Mouse (Mus musculus): ENCODE measurements at regions not wholly inside any gene's neighbourhood (a gene's known extent, or its start where the extent isn't known, plus 50 kb on each side); places are given as distances from the start of the nearest gene placed in this dataset.

DNA sequence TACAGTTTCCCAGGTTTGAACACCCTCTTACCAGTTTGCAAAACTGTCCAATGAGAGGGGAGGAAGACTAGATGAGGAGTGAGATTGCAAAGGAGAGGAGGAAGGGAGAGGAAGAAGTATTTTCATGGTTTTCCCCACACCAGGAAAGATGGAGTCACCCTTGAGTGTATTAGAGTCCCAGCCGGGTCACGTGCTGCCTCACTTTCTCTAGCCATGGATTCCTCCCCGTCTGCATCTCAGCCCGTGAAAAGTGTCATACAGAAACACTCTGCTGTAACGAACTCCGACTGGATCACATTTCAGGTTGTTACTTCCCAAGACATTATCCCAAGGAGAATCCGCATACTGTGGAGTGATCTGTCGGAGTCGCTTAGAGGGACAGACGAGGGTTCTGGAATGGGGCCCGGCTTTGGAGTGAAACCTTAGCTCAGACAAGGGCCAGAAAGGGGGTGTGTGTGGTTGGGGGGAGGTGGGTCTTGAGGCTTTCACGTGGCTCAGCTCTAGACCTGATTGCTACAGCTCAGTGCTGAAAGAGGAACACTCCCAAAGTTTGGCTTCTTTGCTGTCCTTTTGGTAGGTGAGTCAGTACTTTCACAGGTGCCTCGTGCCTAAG is 75.3 kb upstream of the Smim23 start:
- no peak overlapping the region for H3K27ac ChIP-seq (ENCODE audit: control insufficient read depth, insufficient read depth, low read depth, low read length, poor library complexity)
- H3K4me3 ChIP-seq (replicated peaks; ENCODE audit: control insufficient read depth, low read depth, low read length): no peak overlapping the region
- WGBS: 72% methylated on average over 13 of the region's 13 CpGs
- H3K4me1 ChIP-seq (ENCODE audit: control insufficient read depth, insufficient read depth, low read length): no peaks in the 10 kb centered on the region
- TF ChIP-seq CTCF (IDR thresholded peaks at IDR 0.05; ENCODE audit: control insufficient read depth, insufficient read depth, low read length) (no peak), POLR2A (IDR thresholded peaks at IDR 0.05; ENCODE audit: borderline replicate concordance, control insufficient read depth, low read depth, low read length) (no peak)

- H3K27ac ChIP-seq (ENCODE audit: control insufficient read depth, insufficient read depth, low read depth, low read length, poor library complexity): no peak overlapping the region
- no peak for TF ChIP-seq POLR2A (IDR thresholded peaks at IDR 0.05; ENCODE audit: borderline replicate concordance, control insufficient read depth, low read depth, low read length)
- no peak for TF ChIP-seq CTCF (IDR thresholded peaks at IDR 0.05; ENCODE audit: control insufficient read depth, insufficient read depth, low read length)
- H3K4me1 ChIP-seq (ENCODE audit: control insufficient read depth, insufficient read depth, low read length): no peaks in the 10 kb centered on the region
- 64% methylated on average over 3 of the region's 3 CpGs for WGBS
- no peak overlapping the region for H3K4me3 ChIP-seq (replicated peaks; ENCODE audit: control insufficient read depth, low read depth, low read length)
These were observed 71.0 kb upstream of the Smim23 start for GRCm38 (mm10) chr11:32895400-32895799.

DNA sequence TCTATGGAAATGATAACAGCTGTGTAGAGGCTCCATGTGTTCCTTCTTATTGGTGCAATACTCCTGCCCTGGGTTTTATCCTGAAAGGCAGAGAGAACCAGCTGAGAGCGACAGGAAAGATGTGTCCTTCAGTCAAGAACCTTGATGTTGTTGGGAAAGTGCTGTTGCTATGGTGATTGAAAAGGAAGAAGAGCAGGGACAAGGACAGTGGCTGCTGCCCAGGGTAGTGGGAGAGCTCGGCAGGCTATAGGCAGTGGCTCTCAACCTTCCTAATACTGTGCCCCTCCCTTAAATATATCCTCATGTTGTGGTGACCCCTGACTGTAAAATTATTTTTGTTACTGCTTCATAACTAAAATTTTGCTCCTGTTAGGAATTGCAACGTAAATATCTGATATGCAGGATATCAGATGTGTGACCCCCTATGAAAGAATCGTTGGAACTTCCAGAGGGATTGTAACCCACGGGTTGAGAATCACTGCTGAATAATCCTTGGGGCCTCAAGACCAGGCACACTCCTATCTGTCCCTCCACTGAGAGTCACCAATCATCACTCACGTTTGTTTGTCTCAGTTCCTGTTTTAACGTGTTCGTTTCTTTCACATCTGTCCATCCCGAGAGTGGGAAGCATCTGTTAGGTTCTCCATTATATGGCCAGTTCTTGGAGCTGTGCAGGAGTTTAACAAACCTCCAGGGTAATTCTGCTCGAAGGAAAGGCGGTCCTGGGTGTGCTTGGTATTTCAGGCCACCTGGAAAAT is 68.9 kb upstream of the Smim23 start:
- TF ChIP-seq POLR2A (IDR thresholded peaks at IDR 0.05; ENCODE audit: borderline replicate concordance, control insufficient read depth, low read depth, low read length): no peak
- TF ChIP-seq CTCF (IDR thresholded peaks at IDR 0.05; ENCODE audit: control insufficient read depth, insufficient read depth, low read length): no peak
- H3K4me3 ChIP-seq (replicated peaks; ENCODE audit: control insufficient read depth, low read depth, low read length): no peak overlapping the region
- no peaks in the 10 kb centered on the region for H3K4me1 ChIP-seq (ENCODE audit: control insufficient read depth, insufficient read depth, low read length)
- H3K27ac ChIP-seq (ENCODE audit: control insufficient read depth, insufficient read depth, low read depth, low read length, poor library complexity): no peak overlapping the region
- 47% methylated on average over 11 of the region's 11 CpGs for WGBS

- no peak overlapping the region for H3K27ac ChIP-seq (ENCODE audit: control insufficient read depth, insufficient read depth, low read depth, low read length, poor library complexity)
- H3K4me3 ChIP-seq (replicated peaks; ENCODE audit: control insufficient read depth, low read depth, low read length): no peak overlapping the region
- WGBS: 73% methylated on average over 5 of the region's 5 CpGs
- no peaks in the 10 kb centered on the region for H3K4me1 ChIP-seq (ENCODE audit: control insufficient read depth, insufficient read depth, low read length)
- TF ChIP-seq CTCF (IDR thresholded peaks at IDR 0.05; ENCODE audit: control insufficient read depth, insufficient read depth, low read length) (no peak), POLR2A (IDR thresholded peaks at IDR 0.05; ENCODE audit: borderline replicate concordance, control insufficient read depth, low read depth, low read length) (no peak)
These were observed 68.1 kb upstream of the Smim23 start for GRCm38 (mm10) chr11:32892496-32892895.

DNA sequence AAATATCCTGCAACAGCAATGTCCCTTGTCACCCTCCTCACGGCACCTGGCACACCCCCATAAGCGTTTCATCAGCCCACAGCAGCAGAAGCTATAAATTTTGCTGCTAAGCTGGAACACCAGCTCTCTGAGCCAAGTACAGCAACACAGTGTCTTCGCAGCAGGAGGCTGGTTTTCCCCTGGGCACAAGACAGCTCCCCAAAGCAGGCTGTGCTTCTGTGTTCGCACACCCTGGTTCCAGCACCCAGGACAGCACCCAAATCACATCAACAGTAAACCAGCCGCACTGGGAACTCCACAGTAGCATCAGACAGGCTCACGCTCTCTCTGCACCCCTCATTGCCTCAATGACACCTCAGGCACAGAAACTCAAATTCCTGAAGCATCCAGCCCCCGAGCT is 64.8 kb upstream of the Smim23 start:
- WGBS: 25% methylated on average over 7 of the region's 7 CpGs
- no peaks in the 10 kb centered on the region for H3K4me1 ChIP-seq (ENCODE audit: control insufficient read depth, insufficient read depth, low read length)
- TF ChIP-seq CTCF (IDR thresholded peaks at IDR 0.05; ENCODE audit: control insufficient read depth, insufficient read depth, low read length): no peak
- no peak for TF ChIP-seq POLR2A (IDR thresholded peaks at IDR 0.05; ENCODE audit: borderline replicate concordance, control insufficient read depth, low read depth, low read length)
- no peak overlapping the region for H3K4me3 ChIP-seq (replicated peaks; ENCODE audit: control insufficient read depth, low read depth, low read length)
- H3K27ac ChIP-seq (ENCODE audit: control insufficient read depth, insufficient read depth, low read depth, low read length, poor library complexity): no peak overlapping the region

GRCm38 (mm10) chr11:32884744-32885143 is 60.3 kb upstream of the Smim23 start:
- no peak overlapping the region for H3K27ac ChIP-seq (ENCODE audit: control insufficient read depth, insufficient read depth, low read depth, low read length, poor library complexity)
- no peak for TF ChIP-seq POLR2A (IDR thresholded peaks at IDR 0.05; ENCODE audit: borderline replicate concordance, control insufficient read depth, low read depth, low read length)
- no peak for TF ChIP-seq CTCF (IDR thresholded peaks at IDR 0.05; ENCODE audit: control insufficient read depth, insufficient read depth, low read length)
- 63% methylated on average over 4 of the region's 4 CpGs for WGBS

DNA sequence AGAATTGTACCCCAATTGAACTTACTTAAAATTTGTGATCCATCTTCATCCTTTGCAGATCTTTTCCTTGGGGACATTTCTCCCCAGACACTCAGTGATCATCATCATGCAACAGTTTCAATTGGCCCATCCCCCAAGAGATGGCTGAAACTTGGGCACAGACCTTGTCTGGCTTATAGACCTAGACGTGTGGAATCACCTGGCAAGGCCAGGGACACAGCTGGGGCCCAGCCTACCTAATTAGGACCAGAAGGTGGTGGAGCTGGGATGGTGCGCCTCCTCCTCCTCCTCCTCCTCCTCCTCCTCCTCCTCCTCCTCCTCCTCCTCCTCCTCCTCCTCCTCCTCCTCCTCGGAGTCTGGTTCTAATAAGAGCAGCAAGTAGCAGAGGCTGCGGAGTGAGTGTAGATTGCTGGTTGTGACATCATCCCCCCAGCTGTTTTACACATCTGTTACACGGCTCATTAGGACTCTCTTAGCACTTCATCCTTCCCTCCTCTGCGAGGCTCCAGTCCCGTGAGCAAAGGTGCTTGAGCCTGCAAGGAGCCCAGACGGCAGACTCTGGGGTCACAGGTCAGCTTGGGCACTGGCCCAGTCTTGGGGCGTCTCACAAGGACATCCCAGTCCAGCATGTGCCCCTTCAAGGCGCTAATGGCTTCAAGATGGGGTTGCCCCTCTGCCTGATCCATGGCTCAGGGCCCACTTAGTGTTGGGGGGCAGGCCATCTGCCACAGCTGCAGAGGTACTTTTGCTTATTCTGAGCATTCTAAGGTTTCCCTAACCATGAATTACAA is 58.9 kb upstream of the Smim23 start:
- Histone ChIP-seq H3K27ac (ENCODE audit: control insufficient read depth, insufficient read depth, low read depth, low read length, poor library complexity) (no peak overlapping the region), H3K4me3 (replicated peaks; ENCODE audit: control insufficient read depth, low read depth, low read length) (no peak overlapping the region), H3K4me1 (ENCODE audit: control insufficient read depth, insufficient read depth, low read length) (no peaks in the 10 kb centered on the region)
- TF ChIP-seq POLR2A (IDR thresholded peaks at IDR 0.05; ENCODE audit: borderline replicate concordance, control insufficient read depth, low read depth, low read length): no peak
- no peak for TF ChIP-seq CTCF (IDR thresholded peaks at IDR 0.05; ENCODE audit: control insufficient read depth, insufficient read depth, low read length)
- 59% methylated on average over 9 of the region's 10 CpGs for WGBS

More at GRCm38 (mm10) chr11:32884744-32885143, 60.3 kb upstream of the Smim23 start:
- Histone ChIP-seq H3K4me1 (ENCODE audit: control insufficient read depth, insufficient read depth, low read length) (no peaks in the 10 kb centered on the region), H3K4me3 (replicated peaks; ENCODE audit: control insufficient read depth, low read depth, low read length) (no peak overlapping the region)

DNA sequence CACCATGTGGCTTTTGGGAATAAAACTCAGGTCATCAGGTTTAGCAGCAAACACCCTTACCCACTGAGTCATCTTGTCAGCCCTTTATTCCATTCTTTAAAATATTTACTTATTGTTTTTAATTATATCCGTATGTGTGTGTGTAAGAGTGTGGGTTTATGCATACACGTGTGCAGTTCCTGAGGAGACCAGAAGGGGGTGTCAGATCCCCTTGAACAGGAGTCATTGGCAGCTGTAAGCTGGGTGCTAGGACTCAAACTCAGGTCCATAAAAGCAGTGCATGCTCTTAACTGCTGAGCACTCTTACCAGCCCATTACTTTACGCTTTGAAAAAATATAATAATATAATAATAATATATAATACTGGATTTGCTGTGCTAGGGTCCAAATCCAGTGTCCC is 54.6 kb upstream of the Smim23 start:
- WGBS: 89% methylated on average over 3 of the region's 3 CpGs
- H3K27ac ChIP-seq (ENCODE audit: control insufficient read depth, insufficient read depth, low read depth, low read length, poor library complexity): no peak overlapping the region
- no peak overlapping the region for H3K4me3 ChIP-seq (replicated peaks; ENCODE audit: control insufficient read depth, low read depth, low read length)
- no peaks in the 10 kb centered on the region for H3K4me1 ChIP-seq (ENCODE audit: control insufficient read depth, insufficient read depth, low read length)
- TF ChIP-seq CTCF (IDR thresholded peaks at IDR 0.05; ENCODE audit: control insufficient read depth, insufficient read depth, low read length) (no peak), POLR2A (IDR thresholded peaks at IDR 0.05; ENCODE audit: borderline replicate concordance, control insufficient read depth, low read depth, low read length) (no peak)
